Mouse (Mus musculus) retina, embryonic 14.5 days (tissue): Measurements from ENCODE around the gene Arhgef19.

Source experiments
- DNase-seq: peaks from one replicate; pipeline ENCODE4 v3.0.0-alpha.2; 2015; ENCODE audit warnings: low spot score

Gene Arhgef19

GRCm38 (mm10) chr4:141238492-141239387 is 559 bp upstream of the Arhgef19 start:
- DNase-seq, result no peak

- no peak for DNase-seq
Observed at GRCm38 (mm10) chr4:141240617-141241016, 1.3 kb downstream of the Arhgef19 start.

- no peak for DNase-seq
Observed at GRCm38 (mm10) chr4:141241861-141242260, 2.6 kb downstream of the Arhgef19 start.

GRCm38 (mm10) chr4:141242651-141243241 is 3.4 kb downstream of the Arhgef19 start:
- no peak for DNase-seq

- no peak for DNase-seq
Observed at GRCm38 (mm10) chr4:141243636-141244035, 4.3 kb downstream of the Arhgef19 start.

GRCm38 (mm10) chr4:141244401-141244800 is 5.1 kb downstream of the Arhgef19 start:
- no peak for DNase-seq

GRCm38 (mm10) chr4:141244931-141245425 is 5.7 kb downstream of the Arhgef19 start:
- no peak for DNase-seq

- no peak for DNase-seq
Observed at GRCm38 (mm10) chr4:141246089-141246997, 7.0 kb downstream of the Arhgef19 start.

GRCm38 (mm10) chr4:141246998-141247350 is 7.7 kb downstream of the Arhgef19 start:
- DNase-seq, result no peak

- peak; percentile 64 for DNase-seq
Observed at GRCm38 (mm10) chr4:141247776-141248613, 8.7 kb downstream of the Arhgef19 start.

- DNase-seq, result no peak
Observed at GRCm38 (mm10) chr4:141248614-141248978, 9.3 kb downstream of the Arhgef19 start.

- no peak for DNase-seq
Observed at GRCm38 (mm10) chr4:141249383-141249782, 10.1 kb downstream of the Arhgef19 start.

GRCm38 (mm10) chr4:141251071-141251470 is 11.8 kb downstream of the Arhgef19 start:
- no peak for DNase-seq

GRCm38 (mm10) chr4:141252641-141253040 is 13.3 kb downstream of the Arhgef19 start:
- no peak for DNase-seq

GRCm38 (mm10) chr4:141254234-141254633 is 14.9 kb downstream of the Arhgef19 start:
- no peak for DNase-seq

- no peak for DNase-seq
Observed at GRCm38 (mm10) chr4:141257440-141257839, 18.1 kb downstream of the Arhgef19 start.

- DNase-seq, result no peak
Observed at GRCm38 (mm10) chr4:141259413-141259812, 20.1 kb downstream of the Arhgef19 start.

- DNase-seq, result no peak
Observed at GRCm38 (mm10) chr4:141260007-141260723, 20.9 kb downstream of the Arhgef19 start.

- no peak for DNase-seq
Observed at GRCm38 (mm10) chr4:141262906-141263637, 23.8 kb downstream of the Arhgef19 start.
